Mouse (Mus musculus) CH12.LX (cell line): ENCODE results near the gene Slc10a4. TPM values are rescaled to one million over a fixed set of nuclear protein-coding genes. Genes with fewer than 3 reads are reported as not detected.

Experiments used
- DNase-seq: peaks from one replicate; pipeline ENCODE4 v3.0.0-alpha.2; 2013; ENCODE audit errors: extremely low read depth
- H3K27ac ChIP-seq: 2 replicates; pipeline ENCODE4 v1.5.1; 2012; ENCODE audit warnings: low read depth, mild to moderate bottlenecking, control low read depth, moderate library complexity; ENCODE audit not compliant: insufficient read depth
- H3K27me3 ChIP-seq: replicated peaks from 2 replicates; pipeline ENCODE3; 2012; ENCODE audit warnings: inconsistent platforms
- H3K36me3 ChIP-seq, 2 experiments: replicated peaks in 1 of 2; 2 replicates each; pipeline versions ENCODE3 to v1.6.1; 2012; ENCODE audit warnings: inconsistent platforms in 1 of 2, low read length in 1 of 2, mild to moderate bottlenecking in 1 of 2, mixed read lengths in 1 of 2, moderate library complexity in 1 of 2; ENCODE audit not compliant: control insufficient read depth in 1 of 2, insufficient read depth in 1 of 2
- H3K4me1 ChIP-seq, 2 experiments: 2 replicates each; pipeline ENCODE4 v1.6.1; 2012; ENCODE audit warnings: inconsistent platforms in 1 of 2, moderate library complexity in 1 of 2; ENCODE audit not compliant: insufficient read depth in 2 of 2, control insufficient read depth in 1 of 2
- H3K4me2 ChIP-seq: 2 replicates; pipeline ENCODE4 v1.6.1; 2012; ENCODE audit warnings: low read depth, mild to moderate bottlenecking, control low read depth; ENCODE audit not compliant: poor library complexity, insufficient read depth, severe bottlenecking
- H3K4me3 ChIP-seq, 3 experiments: fragments of 150-350 bp in 1 of 3; sonication (generic) in 1 of 3; replicated peaks in 1 of 3; 2 replicates each; pipeline versions ENCODE3 to v1.5.1; 2011 to 2012; ENCODE audit warnings: low read depth in 2 of 3, low read length in 2 of 3, mild to moderate bottlenecking in 2 of 3, moderate library complexity in 2 of 3, control low read depth in 1 of 3, improper control_type of control experiment in 1 of 3, inconsistent platforms in 1 of 3, mixed read lengths in 1 of 3; ENCODE audit not compliant: poor library complexity in 1 of 3
- H3K79me2 ChIP-seq: replicated peaks from 2 replicates; pipeline ENCODE4 v1.6.1; 2012; ENCODE audit warnings: mild to moderate bottlenecking, moderate library complexity; ENCODE audit not compliant: control insufficient read depth, poor library complexity, insufficient read depth, severe bottlenecking; ENCODE audit errors: extremely low read depth
- H3K9ac ChIP-seq: 2 replicates; pipeline ENCODE4 v1.6.1; 2012; ENCODE audit warnings: low read depth, mild to moderate bottlenecking, control low read depth, moderate library complexity; ENCODE audit not compliant: insufficient read depth
- H3K9me3 ChIP-seq: replicated peaks from 2 replicates; pipeline ENCODE3; 2012; ENCODE audit warnings: low read length, inconsistent platforms, mixed read lengths
- CTCF ChIP-seq, 2 experiments: IDR thresholded peaks in 1 of 2; conservative IDR thresholded peaks in 1 of 2; 2 replicates each; pipeline ENCODE4 v1.5.1; 2011 to 2012; ENCODE audit warnings: low read depth in 2 of 2, low read length in 2 of 2, improper control_type of control experiment in 1 of 2, inconsistent platforms in 1 of 2, mild to moderate bottlenecking in 1 of 2, moderate library complexity in 1 of 2
- E2F4 ChIP-seq: IDR thresholded peaks from 2 replicates; pipeline ENCODE4 v1.6.1; 2011; ENCODE audit warnings: low read depth, low read length, improper control_type of control experiment; ENCODE audit not compliant: insufficient replicate concordance
- MAZ ChIP-seq: IDR thresholded peaks from 2 replicates; pipeline ENCODE4 v1.6.1; 2012; ENCODE audit warnings: low read depth, mild to moderate bottlenecking, inconsistent platforms, low read length, improper control_type of control experiment, moderate library complexity
- NELFE ChIP-seq: IDR thresholded peaks from 2 replicates; pipeline ENCODE4 v1.6.1; 2011; ENCODE audit warnings: low read depth, low read length, improper control_type of control experiment
- PAX5 ChIP-seq: IDR thresholded peaks from 2 replicates; pipeline ENCODE4 v1.6.1; 2012; ENCODE audit warnings: low read length, inconsistent platforms, mixed read lengths
- POLR2AphosphoS2 ChIP-seq: IDR thresholded peaks from 2 replicates; pipeline ENCODE4 v1.6.1; 2011; ENCODE audit warnings: low read depth, low read length, improper control_type of control experiment
- RCOR1 ChIP-seq: conservative IDR thresholded peaks from 2 replicates; pipeline ENCODE4 v1.6.1; 2012; ENCODE audit warnings: low read depth, mild to moderate bottlenecking, inconsistent platforms, low read length, improper control_type of control experiment
- TBP ChIP-seq: conservative IDR thresholded peaks from 2 replicates; pipeline ENCODE4 v1.6.1; 2011; ENCODE audit warnings: low read depth, low read length, improper control_type of control experiment
- UBTF ChIP-seq: IDR thresholded peaks from 2 replicates; pipeline ENCODE4 v1.6.1; 2012; ENCODE audit warnings: low read depth, mild to moderate bottlenecking, inconsistent platforms, low read length, improper control_type of control experiment, moderate library complexity
- USF1 ChIP-seq: IDR thresholded peaks from 2 replicates; pipeline ENCODE4 v1.6.1; 2014; ENCODE audit warnings: low read depth, mild to moderate bottlenecking, inconsistent platforms, low read length, improper control_type of control experiment
- ZKSCAN1 ChIP-seq: IDR thresholded peaks from 2 replicates; pipeline ENCODE4 v1.6.1; 2012; ENCODE audit warnings: low read depth, inconsistent platforms, low read length, improper control_type of control experiment, borderline replicate concordance
- dilution Hi-C: fragments of 300-500 bp; cut with MboI; formaldehyde crosslinking; loops from 2 replicates; pipeline ENCODE4 v1.14.3; 2020; ENCODE audit warnings: low sequenced_read_pairs; ENCODE audit not compliant: extremely low pct_unique_long_range_greater_than_20kb, extremely low pct_ligation_motif_present
- in situ Hi-C: fragments of 300-500 bp; cut with MboI; formaldehyde crosslinking; loops from 3 replicates; pipeline ENCODE4 v1.14.3; 2019; ENCODE audit warnings: low sequenced_read_pairs, low pct_ligation_motif_present, low pct_unique_long_range_greater_than_20kb, mixed read lengths
- polyA plus RNA-seq: library from polyadenylated mRNA; unstranded; fragments of >175 nt; gene quantifications from 2 replicates; pipeline ENCODE4 v1.2.1, GENCODE M21; 2012; ENCODE audit warnings: low read depth; ENCODE audit not compliant: insufficient read length
- total RNA-seq, 2 experiments: library from RNA; depleted of rRNA; stranded (reverse); fragments of 300-350 nt in 1 of 2; fragments of >200 nt in 1 of 2; gene quantifications; 2 replicates each; pipeline ENCODE4 v1.2.3; 2012 to 2014

Gene Slc10a4
- total and polyA plus RNA-seq, 3 experiments: not detected

- H3K27ac ChIP-seq: no peak overlapping the region
- no peak overlapping the region for H3K4me3 ChIP-seq
- no peaks in the 10 kb centered on the region for H3K79me2 ChIP-seq
- H3K4me1 ChIP-seq: no peaks in the 10 kb centered on the region
- in situ Hi-C loops (no loop called here), dilution Hi-C loops (no loop called here)
- H3K36me3 ChIP-seq: peaks cover 6 to 31% of the 10 kb centered on the region in 2 experiments
- H3K9me3 ChIP-seq: no peaks in the 10 kb centered on the region
- DNase-seq: no peak
- no peaks in the 10 kb centered on the region for H3K27me3 ChIP-seq
- TF ChIP-seq NELFE (no peak), CTCF (conservative IDR thresholded peaks at IDR 0.05 in 1 of 2, IDR thresholded peaks at IDR 0.05 in 1 of 2; ENCODE audit: low read depth in 2 of 2, low read length in 2 of 2) (peak in 1 of 2 experiments; percentile 32; a peak in 1 of 4 replicates)
- no peak overlapping the region for H3K9ac ChIP-seq
- H3K4me2 ChIP-seq: no peak overlapping the region
Observed at GRCm38 (mm10) chr5:72960096-72960495, 46.6 kb upstream of the Slc10a4 start.

GRCm38 (mm10) chr5:72965706-72966105, 41.0 kb upstream of the Slc10a4 start:
- H3K36me3 ChIP-seq: peaks cover 3 to 30% of the 10 kb centered on the region in 2 experiments
- H3K4me2 ChIP-seq: no peak overlapping the region
- H3K9me3 ChIP-seq: no peaks in the 10 kb centered on the region
- no peaks in the 10 kb centered on the region for H3K27me3 ChIP-seq
- no peaks in the 10 kb centered on the region for H3K4me1 ChIP-seq
- dilution Hi-C loops: no loop called here
- H3K4me3 ChIP-seq: no peak overlapping the region
- in situ Hi-C loops: no loop called here
- no peak overlapping the region for H3K27ac ChIP-seq
- no peaks in the 10 kb centered on the region for H3K79me2 ChIP-seq
- TF ChIP-seq UBTF: no peak
- TF ChIP-seq E2F4: no peak
- no peak for TF ChIP-seq POLR2AphosphoS2
- TF ChIP-seq TBP: no peak
- no peak for TF ChIP-seq RCOR1
- TF ChIP-seq MAZ: no peak
- no peak for TF ChIP-seq USF1
- TF ChIP-seq, all 38 proteins: peak for 0
- DNase-seq: no peak
- H3K9ac ChIP-seq: no peak overlapping the region

GRCm38 (mm10) chr5:72972435-72972834, 34.2 kb upstream of the Slc10a4 start:
- H3K4me2 ChIP-seq: no peak overlapping the region
- dilution Hi-C loops (no loop called here), in situ Hi-C loops (no loop called here)
- H3K79me2 ChIP-seq: no peaks in the 10 kb centered on the region
- H3K36me3 ChIP-seq: peaks cover 3 to 65% of the 10 kb centered on the region in 2 experiments
- H3K27ac ChIP-seq: no peak overlapping the region
- no peaks in the 10 kb centered on the region for H3K9me3 ChIP-seq
- TF ChIP-seq PAX5: no peak
- TF ChIP-seq TBP: no peak
- TF ChIP-seq ZKSCAN1: no peak
- H3K27me3 ChIP-seq: no peaks in the 10 kb centered on the region
- H3K4me1 ChIP-seq: no peaks in the 10 kb centered on the region
- H3K4me3 ChIP-seq: no peak overlapping the region
- no peak for DNase-seq
- H3K9ac ChIP-seq: no peak overlapping the region
